Mouse (Mus musculus) forebrain, embryonic 14.5 days (tissue): ENCODE measurements around the gene Capn8. TPM values are rescaled to one million over a fixed set of nuclear protein-coding genes. Genes with fewer than 3 reads are reported as not detected.

Source experiments
- ATAC-seq: fragments of 200-750 bp; cut with Nextera tagmentation; 2 replicates; pipeline ENCODE4 v1.8.0; 2017; ENCODE audit warnings: mild to moderate bottlenecking, moderate library complexity
- DNase-seq: peaks from one replicate; pipeline ENCODE4 v3.0.0-alpha.2; 2015; ENCODE audit warnings: low spot score
- H3K27ac ChIP-seq: fragments of 300-500 bp; sonication (generic); 2 replicates; pipeline ENCODE4 v1.5.1; 2014; ENCODE audit warnings: low read depth, mild to moderate bottlenecking, control low read depth, low read length, moderate library complexity
- H3K27me3 ChIP-seq: fragments of 300-500 bp; sonication (generic); replicated peaks from 2 replicates; pipeline ENCODE4 v1.6.1; 2014; ENCODE audit warnings: low read length, control low read depth, mixed read lengths; ENCODE audit not compliant: control insufficient read depth, insufficient read depth
- H3K36me3 ChIP-seq: fragments of 300-500 bp; sonication (generic); 2 replicates; pipeline ENCODE4 v1.6.1; 2014; ENCODE audit warnings: low read length, control low read depth; ENCODE audit not compliant: control insufficient read depth, insufficient read depth
- H3K4me1 ChIP-seq: fragments of 300-500 bp; sonication (generic); 2 replicates; pipeline ENCODE4 v1.6.1; 2014; ENCODE audit warnings: antibody characterized with exemption, low read length, control low read depth; ENCODE audit not compliant: control insufficient read depth, insufficient read depth
- H3K4me2 ChIP-seq: fragments of 300-500 bp; sonication (generic); 2 replicates; pipeline ENCODE4 v1.6.1; 2014; ENCODE audit warnings: mild to moderate bottlenecking, control low read depth, low read length
- H3K4me3 ChIP-seq: fragments of 300-500 bp; sonication (generic); 2 replicates; pipeline ENCODE4 v1.5.1; 2014; ENCODE audit warnings: low read depth, low read length, control low read depth
- H3K9ac ChIP-seq: fragments of 300-500 bp; sonication (generic); 2 replicates; pipeline ENCODE4 v1.6.1; 2014; ENCODE audit warnings: mild to moderate bottlenecking, low read length, control low read depth, moderate library complexity
- H3K9me3 ChIP-seq: fragments of 300-500 bp; sonication (generic); replicated peaks from 2 replicates; pipeline ENCODE4 v1.6.1; 2016; ENCODE audit warnings: low read length, control low read depth, mixed read lengths; ENCODE audit not compliant: control insufficient read depth
- WGBS: fragments of 180-500 bp; shearing (Covaris S2); extraction: QIAGEN DNeasy Blood & Tissue Kit; methylation state at CpG from one replicate; pipeline ENCODE4 v1.1.7; 2014; 5-methylcytosine and 5-hydroxymethylcytosine counted together
- polyA plus RNA-seq: library from polyadenylated mRNA; unstranded; fragments of >200 nt; fragmentation: Nextera tagmentation; extraction: Ambion mirVana; gene quantifications from 2 replicates; pipeline ENCODE4 v1.2.1, GENCODE M21; 2014

Capn8 gene
- 0.06 TPM in 1 of 2 replicates, not detected in the other for polyA plus RNA-seq

DNA sequence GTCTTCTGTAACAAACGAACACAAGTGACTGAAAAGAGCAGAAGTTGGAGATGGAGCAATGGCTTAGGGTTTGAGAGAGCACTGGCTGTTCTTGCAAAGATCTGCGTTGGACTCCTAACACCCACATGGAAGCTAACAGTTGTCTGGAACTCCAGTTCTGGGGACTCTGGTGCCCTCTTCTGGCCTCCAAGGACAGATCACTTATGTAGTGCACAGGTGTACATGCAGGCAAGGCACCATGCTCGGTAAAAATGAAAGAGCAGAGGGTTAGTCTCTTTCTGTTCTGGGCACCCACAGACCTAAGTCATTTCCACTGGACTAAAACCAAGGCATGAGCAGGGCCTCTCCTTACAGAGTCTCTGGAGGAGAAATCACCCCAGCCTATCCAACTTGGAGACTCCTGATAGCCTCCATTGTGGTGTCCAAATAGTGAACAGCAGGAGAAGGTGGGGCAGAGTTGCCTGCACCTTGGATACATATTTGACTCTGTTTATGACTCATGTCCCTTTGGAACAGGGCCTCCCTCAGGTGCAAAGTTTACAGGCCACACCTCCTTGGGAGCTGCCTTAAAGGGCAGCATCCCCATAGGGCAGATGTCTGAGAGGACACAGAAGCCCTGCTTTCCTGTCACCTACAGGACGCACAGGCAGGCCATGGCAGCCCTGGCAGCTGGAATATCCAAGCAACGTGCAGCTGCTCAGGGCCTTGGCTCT lies at the start of gene Capn8:
Gene Capn8, plus strand, starts transcription at position 600 of the 713 bp plus-strand sequence.
- H3K9ac ChIP-seq, result no peak within 1 kb of the TSS
- H3K4me1 ChIP-seq, result no peaks in the 10 kb centered on the region
- DNase-seq (no peak), ATAC-seq (no peak)
- no peak within 1 kb of the TSS for H3K27ac ChIP-seq
- H3K9me3 ChIP-seq, result no peaks in the 10 kb centered on the region
- no peak within 1 kb of the TSS for H3K4me3 ChIP-seq
- 76% methylated on average over 5 of the region's 5 CpGs for WGBS
- H3K36me3 ChIP-seq, result no peaks in the 10 kb centered on the region
- no peak within 1 kb of the TSS for H3K4me2 ChIP-seq
- no peaks in the 10 kb centered on the region for H3K27me3 ChIP-seq

DNA sequence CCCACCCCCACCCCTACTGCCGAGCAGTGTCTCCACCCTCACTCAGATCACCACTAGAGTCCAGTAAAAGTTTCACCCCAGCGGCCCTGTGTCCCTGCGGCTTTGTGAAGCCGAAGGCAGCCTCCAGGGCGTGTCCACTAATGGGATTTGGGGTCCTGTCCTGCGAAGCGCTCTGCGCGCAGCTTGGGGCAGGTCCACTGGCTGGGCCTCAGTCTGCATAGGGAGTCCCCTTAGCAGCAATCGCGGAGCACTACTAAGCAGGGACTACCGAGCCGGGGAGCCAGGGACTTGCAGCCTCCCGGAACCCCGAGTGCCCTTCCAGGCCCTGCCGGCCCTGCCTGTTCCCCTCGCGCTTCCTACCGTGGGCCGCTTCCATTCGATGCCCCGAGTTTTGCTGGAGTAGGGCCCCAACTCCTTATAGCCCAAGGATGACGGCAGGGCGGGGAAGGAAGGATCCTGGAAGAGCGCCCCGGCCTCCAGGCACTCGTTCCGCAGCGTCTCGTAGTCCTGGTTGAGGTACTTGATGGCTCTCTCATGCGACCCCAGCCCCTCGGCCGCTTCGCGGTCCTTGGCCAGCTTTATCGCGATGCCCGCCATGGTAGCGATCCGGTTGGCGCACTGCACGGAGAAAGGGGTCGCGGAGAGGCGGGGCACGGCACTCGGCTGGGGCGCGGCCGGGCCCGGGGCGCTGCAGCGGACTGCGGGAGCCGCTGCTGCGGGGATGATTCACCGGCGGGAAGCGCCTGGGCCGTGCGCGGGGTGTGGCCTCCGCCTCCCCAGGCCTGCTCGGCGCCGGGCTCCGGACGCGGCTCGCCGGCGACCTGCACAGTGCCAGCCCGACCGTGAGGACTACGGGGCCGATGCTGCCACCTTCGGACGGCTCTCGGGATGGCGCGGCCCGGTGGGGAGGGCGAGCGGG lies 47.8 kb upstream of the Capn8 start, which contains the start of gene Capn2:
Gene Capn2, minus strand, starts transcription at position 851 of the 919 bp plus-strand sequence.
- Histone ChIP-seq H3K27ac (peak within 1 kb of the TSS; percentile 79), H3K36me3 (peaks cover 4% of the 10 kb centered on the region), H3K27me3 (no peaks in the 10 kb centered on the region), H3K4me1 (peaks cover 9% of the 10 kb centered on the region), H3K4me3 (peak within 1 kb of the TSS; percentile 76), H3K9me3 (no peaks in the 10 kb centered on the region), H3K9ac (peak within 1 kb of the TSS; percentile 91), H3K4me2 (peak within 1 kb of the TSS; percentile 83)
- peak; percentile 96 for ATAC-seq
- under 1% methylated on average over 79 of the region's 84 CpGs for WGBS
- DNase-seq, result peak; percentile 79

- H3K4me1 ChIP-seq, result peaks cover 9% of the 10 kb centered on the region
- peak overlapping the region; percentile 76 for H3K4me3 ChIP-seq
- peak overlapping the region; percentile 83 for H3K4me2 ChIP-seq
- DNase-seq (no peak), ATAC-seq (peak; percentile 42)
- H3K27ac ChIP-seq, result peak overlapping the region; percentile 79; the same call in 1 of the 2 replicates
- no peaks in the 10 kb centered on the region for H3K36me3 ChIP-seq
- WGBS, result 0% methylated on average over 10 of the region's 10 CpGs
- no peaks in the 10 kb centered on the region for H3K27me3 ChIP-seq
- peak overlapping the region; percentile 91 for H3K9ac ChIP-seq
- no peaks in the 10 kb centered on the region for H3K9me3 ChIP-seq
Observed at GRCm38 (mm10) chr1:182517677-182518011, 47.2 kb upstream of the Capn8 start.

GRCm38 (mm10) chr1:182518143-182518680 lies 46.6 kb upstream of the Capn8 start:
- no peak for DNase-seq
- Histone ChIP-seq H3K27ac (no peak overlapping the region), H3K4me3 (no peak overlapping the region), H3K9ac (no peak overlapping the region), H3K36me3 (no peaks in the 10 kb centered on the region), H3K27me3 (no peaks in the 10 kb centered on the region), H3K4me2 (no peak overlapping the region), H3K9me3 (no peaks in the 10 kb centered on the region), H3K4me1 (peaks cover 9% of the 10 kb centered on the region)
- 47% methylated on average over 10 of the region's 10 CpGs for WGBS
- ATAC-seq, result no peak

- DNase-seq (no peak), ATAC-seq (no peak)
- no peaks in the 10 kb centered on the region for H3K36me3 ChIP-seq
- WGBS, result 92% methylated on average over 6 of the region's 6 CpGs
- no peak overlapping the region for H3K9ac ChIP-seq
- H3K4me2 ChIP-seq, result no peak overlapping the region
- H3K27me3 ChIP-seq, result no peaks in the 10 kb centered on the region
- no peak overlapping the region for H3K4me3 ChIP-seq
- H3K4me1 ChIP-seq, result peaks cover 9% of the 10 kb centered on the region
- H3K27ac ChIP-seq, result no peak overlapping the region
- no peaks in the 10 kb centered on the region for H3K9me3 ChIP-seq
Observed at GRCm38 (mm10) chr1:182518811-182519210, 46.0 kb upstream of the Capn8 start.

- 74% methylated on average over 5 of the region's 5 CpGs for WGBS
- Histone ChIP-seq H3K4me2 (no peak overlapping the region), H3K36me3 (no peaks in the 10 kb centered on the region), H3K9me3 (no peaks in the 10 kb centered on the region), H3K4me3 (no peak overlapping the region), H3K4me1 (peaks cover 9% of the 10 kb centered on the region), H3K27me3 (no peaks in the 10 kb centered on the region), H3K9ac (no peak overlapping the region), H3K27ac (no peak overlapping the region)
- DNase-seq (no peak), ATAC-seq (no peak)
Observed at GRCm38 (mm10) chr1:182519341-182519740, 45.5 kb upstream of the Capn8 start.

DNA sequence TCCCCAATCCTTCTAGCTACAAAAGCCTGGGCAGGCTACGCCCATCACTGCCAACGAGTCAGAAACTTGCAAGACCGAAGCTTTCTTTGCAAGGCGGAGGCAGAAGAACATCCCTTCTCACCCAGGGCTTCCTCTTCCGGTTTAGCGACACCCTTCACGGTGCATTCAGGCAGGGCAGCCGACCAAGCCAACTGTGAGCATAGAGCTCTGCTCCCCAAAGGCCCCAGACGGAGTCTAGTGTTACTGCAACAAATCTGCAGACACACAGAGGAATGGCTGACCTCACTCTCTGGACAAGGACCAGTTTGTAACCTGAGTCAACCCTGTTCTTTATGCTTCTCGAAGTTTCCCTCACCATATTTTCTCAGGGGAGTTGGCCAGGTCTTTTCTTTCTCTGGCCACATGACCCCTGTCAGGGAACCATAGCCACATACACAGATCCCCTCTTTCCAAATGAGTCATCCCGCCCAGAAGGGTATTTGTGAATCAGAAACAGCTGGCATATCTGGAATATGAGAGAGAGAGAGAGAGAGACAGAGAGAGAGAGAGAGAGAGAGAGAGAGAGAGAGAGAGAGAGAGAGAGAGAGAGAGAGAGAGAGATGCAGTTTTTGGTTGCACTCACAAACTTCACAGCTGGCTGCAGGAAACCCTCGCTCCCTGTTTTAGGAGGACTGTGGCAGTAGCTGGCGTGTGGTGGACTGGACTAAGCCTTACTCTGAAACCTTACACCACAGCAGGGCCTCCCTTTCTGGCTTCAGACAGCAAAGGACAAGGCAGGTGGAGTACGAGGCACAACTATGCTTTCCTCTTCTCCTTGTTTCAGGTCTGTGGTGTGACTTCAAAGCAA lies 44.5 kb upstream of the Capn8 start:
- Histone ChIP-seq H3K36me3 (no peaks in the 10 kb centered on the region), H3K27ac (no peak overlapping the region), H3K4me3 (no peak overlapping the region), H3K4me2 (no peak overlapping the region), H3K9me3 (no peaks in the 10 kb centered on the region), H3K4me1 (peaks cover 9% of the 10 kb centered on the region), H3K27me3 (no peaks in the 10 kb centered on the region), H3K9ac (no peak overlapping the region)
- peak; percentile 33 for DNase-seq
- ATAC-seq, result no peak
- WGBS, result 27% methylated on average over 14 of the region's 14 CpGs

DNA sequence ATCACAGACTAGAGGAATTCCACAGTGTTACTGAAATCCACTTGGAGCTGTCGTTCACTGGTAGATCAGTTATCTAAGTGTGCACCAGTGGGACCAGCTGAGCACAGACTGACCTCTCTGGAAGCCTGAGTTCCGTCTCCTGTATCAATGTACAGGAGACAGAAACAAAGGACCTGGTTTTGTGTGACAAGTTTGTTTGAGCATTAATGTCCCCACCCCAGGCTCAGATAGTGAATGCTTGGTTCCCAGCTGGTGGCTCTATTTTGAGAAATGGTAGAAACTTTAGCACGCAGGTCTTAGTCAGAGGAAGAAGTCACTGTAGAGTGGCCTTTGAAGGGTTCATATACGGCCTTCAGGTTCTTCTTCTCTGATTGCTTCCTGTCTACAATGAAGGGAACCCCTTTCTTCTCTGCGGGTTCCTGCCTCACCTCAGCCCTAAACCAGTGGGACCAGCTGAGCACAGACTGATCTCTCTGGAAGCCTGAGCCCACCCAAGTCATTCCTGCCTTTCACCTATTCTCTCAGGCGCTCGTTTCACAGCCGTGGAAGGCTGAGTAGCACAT lies 43.8 kb upstream of the Capn8 start:
- H3K4me3 ChIP-seq, result no peak overlapping the region
- no peak overlapping the region for H3K9ac ChIP-seq
- DNase-seq (no peak), ATAC-seq (no peak)
- H3K4me2 ChIP-seq, result no peak overlapping the region
- H3K27me3 ChIP-seq, result no peaks in the 10 kb centered on the region
- no peaks in the 10 kb centered on the region for H3K9me3 ChIP-seq
- no peak overlapping the region for H3K27ac ChIP-seq
- WGBS, result 71% methylated on average over 8 of the region's 8 CpGs
- H3K4me1 ChIP-seq, result peaks cover 3% of the 10 kb centered on the region
- H3K36me3 ChIP-seq, result no peaks in the 10 kb centered on the region
